Mouse (Mus musculus) sigmoid colon, adult 10 weeks (tissue): Measurements from ENCODE around the gene Hccs. TPM values are rescaled to one million over a fixed set of nuclear protein-coding genes. Genes with fewer than 3 reads are reported as not detected.

Experiments used
- polyA plus RNA-seq: library from polyadenylated mRNA; stranded (reverse); fragments of 350-450 nt; fragmentation: Illumina TruSeq; extraction: RNeasy Lipid Tissue Mini Kit (QIAGEN cat#74804); gene quantifications from one replicate; pipeline ENCODE4 v1.2.3, GENCODE M21; 2014; ENCODE audit warnings: low read depth, low replicate concordance

The Hccs gene
- polyA plus RNA-seq, result 97.5 TPM

DNA sequence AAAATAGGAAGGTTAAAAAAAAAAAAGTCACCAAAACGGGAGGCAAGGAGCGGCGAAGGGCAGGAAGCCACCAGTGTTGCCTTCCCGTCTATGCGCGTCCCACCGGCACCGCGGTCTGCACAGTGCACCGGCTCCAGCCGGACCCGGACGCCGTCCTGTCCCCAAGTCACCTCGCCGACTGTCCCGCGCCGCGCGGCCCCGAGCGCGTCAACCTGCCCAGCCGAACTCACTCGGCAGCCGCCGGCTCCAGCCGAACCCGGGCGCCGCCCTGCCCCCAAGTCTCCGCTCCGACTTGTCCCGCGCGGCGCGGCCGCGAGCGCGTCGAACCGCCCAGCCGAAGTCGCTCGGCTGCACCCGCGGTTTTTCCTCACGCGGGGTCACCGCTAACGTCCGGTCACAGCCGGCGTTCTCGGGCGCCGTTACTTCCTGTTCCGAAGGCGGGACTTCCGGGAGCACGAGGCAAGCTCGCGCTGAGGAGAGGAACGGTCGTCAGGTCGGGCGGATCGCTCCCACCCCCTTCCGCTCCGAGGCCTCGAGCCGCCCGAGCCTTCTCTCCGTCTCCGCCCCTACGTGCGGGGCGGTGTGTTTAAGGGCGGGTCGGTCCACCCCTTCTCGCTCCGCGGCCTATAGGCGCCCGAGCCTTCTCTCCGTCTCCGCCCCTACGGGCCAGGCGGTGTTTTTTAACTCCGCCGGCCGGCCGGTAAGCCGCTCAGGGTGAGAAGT lies at the start of gene Hccs:
TSS of gene Hccs (minus strand) at position 428 of the 723 bp plus-strand sequence.

Other genes starting within 250 kb of the Hccs start
- gene Amelx, start 133.2 kb downstream of the Hccs start, polyA plus RNA-seq, result not detected